Mouse (Mus musculus): ENCODE results near the gene Nt5e.
"Not testable (repeated sequence)": the region's sequence is repeated elsewhere in the genome, so short reads cannot be mapped to it uniquely, and the experiment has no call there.

The Nt5e gene

DNA sequence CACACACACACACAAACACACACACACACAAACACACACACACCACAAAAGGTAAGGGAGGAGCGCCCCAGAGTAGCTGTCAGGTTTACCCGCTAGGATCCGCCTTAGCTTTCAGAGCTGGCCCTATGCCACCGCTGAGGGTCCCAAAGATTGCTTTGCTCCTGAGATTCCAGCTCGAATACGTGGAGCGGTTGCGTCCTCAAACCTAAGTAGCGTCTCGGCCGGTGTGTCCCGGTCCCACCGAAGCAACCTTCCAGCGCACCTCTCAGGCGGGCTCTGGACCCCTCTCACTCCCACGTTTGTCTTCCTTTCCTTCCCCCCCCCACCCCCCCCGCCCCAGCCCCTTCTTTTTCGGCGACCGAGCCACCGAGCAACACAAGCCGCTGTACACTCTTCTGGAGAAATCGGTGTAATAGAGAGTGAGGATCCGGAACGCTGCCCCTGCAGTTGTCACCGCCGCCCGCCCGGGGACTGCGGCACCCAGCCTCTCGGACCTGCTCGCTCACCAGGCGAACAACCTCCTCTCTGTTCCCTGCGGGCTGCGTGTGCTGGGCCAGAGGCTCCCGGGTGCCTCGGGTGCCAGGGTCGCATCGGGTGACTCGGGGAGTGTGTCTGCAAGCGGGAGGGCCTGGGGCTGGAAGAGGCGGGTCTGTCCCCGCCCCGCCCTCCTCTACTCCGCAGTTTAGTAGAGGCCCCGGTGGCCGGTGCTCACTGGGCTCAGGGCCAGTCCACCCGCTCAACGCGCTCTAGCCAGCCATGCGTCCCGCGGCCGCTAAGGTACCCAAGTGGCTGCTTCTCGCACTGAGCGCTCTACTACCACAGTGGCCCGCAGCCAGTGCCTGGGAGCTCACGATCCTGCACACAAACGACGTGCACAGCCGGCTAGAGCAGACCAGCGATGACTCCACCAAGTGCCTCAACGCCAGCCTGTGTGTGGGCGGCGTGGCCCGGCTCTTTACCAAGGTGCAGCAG, at the start of gene Nt5e:
Gene Nt5e (plus strand): TSS at position 268 of the 972 bp plus-strand sequence.
- DNase-seq (ENCODE audit: low read depth) = peak; percentile 20

DNA sequence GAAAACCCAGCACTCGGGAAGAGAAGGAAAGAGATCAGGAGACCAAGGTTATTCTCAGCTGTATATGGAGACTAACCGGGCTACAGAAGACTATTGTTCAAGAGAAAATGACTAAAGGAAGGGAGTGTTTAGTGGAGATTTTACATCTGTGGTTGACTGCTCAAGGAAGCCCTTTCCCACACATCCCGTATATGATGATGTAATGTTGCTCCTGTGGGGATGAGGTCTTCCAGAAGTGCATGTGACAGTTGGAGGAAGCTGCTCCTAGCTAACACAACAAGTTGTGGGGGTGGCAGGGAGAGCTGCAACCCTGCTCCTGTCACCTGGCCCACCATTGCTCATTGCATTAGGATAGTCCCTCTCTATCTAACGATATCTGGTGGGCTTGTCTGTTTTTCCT, 49.4 kb upstream of the Nt5e start:
- DNase-seq (ENCODE audit: low read depth) = no peak

DNA sequence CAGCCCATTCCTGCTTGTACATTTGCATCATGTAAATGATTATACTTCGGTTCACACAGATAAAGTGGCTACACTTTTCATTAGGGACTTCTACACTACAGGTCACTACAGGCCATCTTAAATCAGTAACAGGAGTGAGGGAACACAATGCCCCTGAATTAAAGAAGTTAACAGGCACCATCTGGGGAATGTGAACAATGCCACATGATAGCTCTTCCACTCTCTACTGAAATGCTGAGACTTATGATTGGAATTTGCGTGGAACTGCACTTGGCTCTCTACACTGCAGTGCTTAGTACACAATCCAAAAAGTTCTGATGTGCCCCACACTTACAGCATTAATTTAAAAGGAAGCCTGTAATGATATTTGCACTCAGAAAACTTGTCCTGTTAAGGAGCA, 47.3 kb upstream of the Nt5e start:
- no peak for DNase-seq (ENCODE audit: low read depth)

DNA sequence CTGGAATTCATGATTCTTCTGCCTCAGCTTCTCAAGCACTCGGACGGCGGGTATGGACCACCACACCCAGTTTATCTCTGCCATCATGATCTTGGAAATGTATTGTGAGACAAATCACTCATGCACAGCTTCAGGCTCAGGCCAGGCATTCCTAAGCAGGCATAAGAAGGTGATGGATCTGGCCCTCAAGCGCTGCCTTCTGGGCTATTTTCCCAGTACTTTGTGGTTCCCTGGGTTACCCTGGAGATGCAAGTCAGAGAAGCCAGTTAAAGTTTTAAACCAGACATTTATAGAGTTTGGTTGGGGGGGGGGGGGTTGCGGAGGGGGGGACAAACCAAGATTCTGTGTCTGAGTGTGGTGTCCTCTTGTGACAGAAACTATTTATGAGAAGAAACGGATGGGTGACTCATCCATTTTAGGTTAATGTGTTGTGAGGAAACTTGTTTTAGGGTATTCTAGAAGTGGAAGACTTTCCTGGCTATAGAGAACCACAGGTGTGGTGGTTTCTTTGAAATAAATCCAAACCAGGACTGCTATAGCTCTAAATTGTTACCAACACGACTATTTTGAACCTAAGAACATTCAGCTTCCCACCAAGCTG, 37.3 kb upstream of the Nt5e start:
- DNase-seq (ENCODE audit: low read depth) = peak; percentile 69

DNA sequence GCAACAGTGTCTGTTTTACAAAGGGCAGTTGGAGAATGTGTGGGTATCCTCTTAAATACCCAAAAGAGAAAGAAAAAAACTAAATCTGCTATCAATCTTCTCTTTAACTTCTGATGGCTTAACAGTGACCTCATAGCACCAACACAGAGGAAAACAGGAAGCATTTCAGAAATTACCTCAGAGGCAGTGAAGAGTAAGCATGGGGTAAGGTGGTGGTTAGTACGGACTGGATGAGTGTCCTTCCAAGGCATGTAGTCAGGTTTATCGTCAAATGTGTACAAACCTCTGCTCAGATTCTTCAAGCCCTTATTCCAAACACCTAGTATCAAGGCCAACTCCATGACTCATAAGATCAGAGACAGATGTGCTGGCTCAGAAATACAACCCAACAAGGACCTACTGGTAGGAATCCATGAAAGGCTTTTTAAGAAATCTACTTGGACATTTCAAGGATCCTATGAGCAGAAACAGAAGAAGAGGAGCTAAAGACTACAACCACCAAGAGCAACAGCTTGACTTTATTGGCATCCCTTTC, 34.1 kb upstream of the Nt5e start:
- DNase-seq (ENCODE audit: low read depth) = peak; percentile 75

DNA sequence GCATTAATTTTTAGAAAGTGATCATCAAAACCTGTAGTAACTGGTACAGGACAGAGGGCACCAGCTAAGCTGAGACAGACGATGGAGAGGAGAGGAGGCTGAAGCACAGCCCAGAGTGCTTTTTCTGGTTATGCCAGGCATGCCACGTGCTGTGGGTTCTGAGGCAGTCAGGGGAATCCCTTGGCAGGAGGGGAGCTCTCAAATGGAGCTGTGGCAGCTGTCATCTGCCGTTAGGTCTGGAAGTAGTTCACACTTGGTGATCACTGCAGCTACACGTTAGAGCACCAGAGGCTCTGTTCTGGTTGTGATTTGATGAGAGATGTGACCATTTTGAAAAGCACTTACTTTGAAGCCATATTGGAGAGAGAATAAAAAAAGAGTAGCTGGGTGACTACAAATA, 31.2 kb upstream of the Nt5e start:
- no peak for DNase-seq (ENCODE audit: low read depth)

DNA sequence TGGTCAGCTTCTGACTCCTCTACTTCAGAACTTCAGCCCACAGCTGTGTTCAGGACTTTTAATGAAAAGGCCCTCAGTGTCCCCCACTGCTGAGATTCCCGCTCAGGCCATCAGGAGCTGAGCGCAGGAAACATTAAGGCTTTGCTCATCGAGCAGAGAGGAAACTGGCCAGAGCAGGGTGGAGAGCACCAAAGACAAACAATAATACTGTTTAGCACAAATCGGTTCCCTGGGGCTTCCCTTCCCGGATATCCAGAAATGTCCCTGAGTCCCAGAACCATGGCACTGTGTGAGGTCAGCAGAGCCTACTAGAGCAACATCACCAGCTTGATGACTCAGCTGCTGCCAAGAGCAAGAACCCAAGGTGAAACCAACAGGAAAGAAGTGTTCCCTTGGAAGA, 30.7 kb upstream of the Nt5e start:
- DNase-seq (ENCODE audit: low read depth) = no peak

DNA sequence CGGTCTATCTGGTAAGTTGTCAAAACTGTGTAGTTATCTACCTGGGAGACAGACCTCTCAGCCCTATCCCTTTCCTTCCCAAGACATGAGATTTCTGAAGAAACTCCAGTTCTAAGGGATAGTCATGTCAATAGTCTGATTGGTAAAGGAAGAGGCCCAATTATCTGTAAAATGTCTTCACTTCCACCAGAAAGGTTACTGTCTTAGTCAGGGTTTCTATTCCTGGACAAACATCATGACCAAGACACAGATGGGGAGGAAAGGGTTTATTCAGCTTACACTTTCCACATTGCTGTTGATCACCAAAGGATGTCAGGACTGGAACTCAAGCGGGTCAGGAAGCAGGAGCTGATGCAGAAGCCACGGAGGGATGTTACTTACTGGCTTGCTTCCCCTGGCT, 29.8 kb upstream of the Nt5e start:
- DNase-seq (ENCODE audit: low read depth) = not testable (repeated sequence)

DNA sequence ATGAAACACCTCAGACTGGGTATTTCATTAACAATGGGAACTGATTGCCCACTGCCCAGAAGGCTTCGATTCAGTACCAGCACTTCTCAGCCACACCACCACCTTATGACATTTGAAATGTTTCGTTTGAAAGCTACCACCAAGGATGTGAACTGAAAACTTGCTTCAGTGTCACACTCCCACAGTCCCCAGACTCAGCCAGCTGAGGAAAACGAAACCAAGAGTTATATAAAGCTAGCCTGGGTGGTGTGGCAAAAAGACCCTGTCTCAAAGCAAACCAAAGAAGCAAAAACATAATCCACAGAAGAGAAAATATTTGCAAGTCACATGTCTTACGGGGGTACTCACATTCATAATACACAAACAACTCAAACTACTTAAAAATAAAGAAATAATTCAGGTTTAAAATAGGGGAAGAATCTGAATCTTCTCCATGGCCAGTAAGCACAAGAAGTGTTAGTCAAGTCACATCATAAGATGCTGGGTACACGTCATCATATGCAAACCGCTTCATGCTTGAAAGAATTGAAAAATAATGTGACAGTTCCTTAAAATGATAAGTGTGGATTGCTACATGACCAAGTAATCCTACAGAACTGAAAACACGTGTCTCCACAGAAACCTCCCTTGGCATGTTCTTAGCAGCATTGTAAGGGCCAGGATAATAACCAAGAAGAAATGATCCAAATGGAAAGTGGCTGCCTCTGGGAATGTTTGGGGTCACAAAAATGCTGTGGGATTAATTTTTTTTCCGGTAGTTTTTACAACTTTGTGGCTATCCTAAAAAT, 28.9 kb upstream of the Nt5e start:
- no peak for DNase-seq (ENCODE audit: low read depth)

DNA sequence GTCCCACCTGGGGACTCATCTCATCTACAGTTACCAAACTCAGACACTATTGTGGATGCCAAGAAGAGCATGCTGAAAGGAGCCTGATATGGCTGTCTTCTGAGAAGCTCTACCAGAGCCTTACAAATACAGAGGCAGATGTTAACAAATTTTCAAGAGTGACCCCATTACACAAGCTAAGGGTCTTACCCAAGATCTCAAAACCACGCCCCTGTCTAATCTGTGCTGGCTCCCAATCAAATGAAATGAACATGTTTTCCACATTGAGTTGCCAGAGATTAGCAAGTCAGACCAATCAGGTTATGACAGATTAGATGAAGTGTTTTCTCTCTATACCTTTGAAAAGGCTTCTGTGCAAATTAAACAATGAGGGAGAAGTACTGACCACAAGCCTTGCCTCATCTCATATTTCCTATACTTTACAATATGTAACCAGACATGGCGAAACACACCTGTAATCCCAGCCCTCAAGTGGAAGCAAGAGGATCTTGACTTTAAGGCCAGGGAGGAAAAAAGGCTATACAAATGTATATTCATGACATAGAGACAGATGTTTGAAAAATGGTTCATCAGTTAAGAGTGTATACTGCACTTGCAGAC, 19.9 kb upstream of the Nt5e start:
- DNase-seq (ENCODE audit: low read depth) = no peak

DNA sequence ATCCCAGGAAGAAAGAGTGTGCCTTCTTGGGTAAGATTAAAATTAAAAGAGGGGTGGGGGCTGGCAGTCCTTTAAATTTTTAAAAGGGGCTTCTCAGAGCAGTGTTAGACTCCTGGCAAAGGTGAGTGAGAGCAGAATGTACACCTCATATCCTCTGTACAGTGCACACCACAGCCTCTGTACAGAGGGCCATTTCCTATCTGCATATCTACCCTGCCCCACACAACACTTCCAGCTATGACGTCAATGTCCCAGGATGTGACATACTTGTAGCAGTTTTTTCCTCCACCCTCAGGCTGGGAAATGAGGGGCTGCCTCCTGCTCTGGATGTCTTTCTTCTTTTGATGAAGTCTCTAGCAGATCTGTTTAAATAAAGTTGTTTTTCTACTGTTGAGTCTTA, 17.9 kb upstream of the Nt5e start:
- DNase-seq (ENCODE audit: low read depth) = no peak

DNA sequence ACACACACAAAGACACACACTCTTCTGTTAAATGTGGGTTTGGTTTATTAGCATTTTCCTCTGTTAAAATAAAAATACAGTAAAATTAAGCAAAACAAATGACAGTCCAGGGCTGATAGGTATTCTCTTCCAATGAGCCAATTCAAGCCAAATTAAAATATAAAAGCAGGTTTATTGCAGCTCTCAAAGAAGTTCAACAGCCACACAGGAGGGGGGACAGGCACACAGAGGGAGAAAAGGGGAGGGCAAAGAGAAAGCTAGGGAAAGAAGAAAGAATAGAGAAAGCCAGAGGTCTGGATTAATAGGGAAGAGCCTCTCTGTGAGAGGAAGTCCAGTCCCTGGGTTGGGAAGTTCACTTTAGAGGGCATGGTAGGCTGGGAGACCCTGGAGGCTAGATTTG, 7.8 kb upstream of the Nt5e start:
- DNase-seq (ENCODE audit: low read depth) = no peak

DNA sequence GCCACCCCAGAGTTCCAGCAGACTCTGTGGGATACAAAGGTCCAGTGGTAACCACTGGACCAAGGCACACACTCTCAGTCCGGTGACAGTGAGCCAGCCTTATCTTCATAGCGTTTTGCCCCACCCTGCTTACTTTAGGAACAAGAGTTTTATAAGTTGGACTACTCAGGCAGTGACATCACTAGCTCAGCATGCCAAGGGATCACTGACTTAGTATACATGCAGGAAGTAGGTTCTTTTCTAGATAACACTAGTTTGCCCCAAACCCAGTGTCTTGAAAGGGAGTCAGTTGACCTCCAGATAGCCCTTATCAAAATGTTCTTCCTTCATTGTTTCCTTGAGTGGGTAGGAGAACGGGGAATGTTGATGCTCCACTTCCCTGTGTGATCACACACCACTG, 2.4 kb upstream of the Nt5e start:
- DNase-seq (ENCODE audit: low read depth) = no peak

DNA sequence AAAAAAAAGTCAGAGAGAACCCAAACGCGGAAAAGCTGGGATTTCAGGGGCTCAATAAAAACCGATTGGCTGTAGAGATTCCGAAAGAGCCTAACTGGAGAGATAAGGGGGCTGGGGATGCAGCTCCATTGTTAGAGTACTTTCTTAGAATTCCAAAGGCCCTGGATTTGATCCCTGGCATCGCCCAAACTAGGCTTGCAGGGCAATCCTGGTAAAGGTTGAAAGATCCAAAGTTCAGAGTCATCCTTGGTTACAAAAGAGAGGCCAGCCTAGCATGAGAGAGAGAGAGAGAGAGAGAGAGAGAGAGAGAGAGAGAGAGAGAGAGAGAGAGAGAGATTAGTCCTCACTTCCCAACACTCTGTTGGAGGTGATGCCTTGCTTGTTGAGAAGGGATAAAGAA, 1.7 kb downstream of the Nt5e start:
- no peak for DNase-seq (ENCODE audit: low read depth)

DNA sequence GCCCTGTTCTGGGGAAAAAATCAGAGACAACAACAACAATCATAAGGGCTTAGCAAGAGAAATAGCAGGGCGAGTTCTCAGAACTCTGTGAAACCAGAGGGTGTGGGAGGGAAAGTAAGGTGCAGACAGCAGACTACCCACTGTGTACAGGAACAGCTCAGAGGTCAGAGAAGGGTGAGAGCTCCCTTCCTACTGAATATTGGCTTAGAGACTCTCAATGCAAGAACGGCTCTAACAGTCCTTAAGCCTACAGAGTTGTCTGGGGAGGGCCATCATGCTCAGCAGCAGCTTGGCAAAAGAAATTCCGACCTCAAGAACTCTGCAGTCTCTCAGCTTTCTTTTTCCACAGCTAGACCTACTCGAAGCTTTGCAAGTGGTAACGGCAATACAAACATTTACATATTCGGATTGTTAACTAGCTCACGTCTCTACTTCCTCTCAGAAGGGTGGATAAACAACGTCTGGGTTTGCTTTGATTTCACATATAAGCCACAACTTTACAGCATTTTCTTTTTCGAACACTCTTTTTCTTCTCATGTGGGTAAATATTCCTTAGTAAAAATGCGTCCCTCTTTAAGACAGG, 2.3 kb downstream of the Nt5e start:
- peak; percentile 11 for DNase-seq (ENCODE audit: low read depth)

DNA sequence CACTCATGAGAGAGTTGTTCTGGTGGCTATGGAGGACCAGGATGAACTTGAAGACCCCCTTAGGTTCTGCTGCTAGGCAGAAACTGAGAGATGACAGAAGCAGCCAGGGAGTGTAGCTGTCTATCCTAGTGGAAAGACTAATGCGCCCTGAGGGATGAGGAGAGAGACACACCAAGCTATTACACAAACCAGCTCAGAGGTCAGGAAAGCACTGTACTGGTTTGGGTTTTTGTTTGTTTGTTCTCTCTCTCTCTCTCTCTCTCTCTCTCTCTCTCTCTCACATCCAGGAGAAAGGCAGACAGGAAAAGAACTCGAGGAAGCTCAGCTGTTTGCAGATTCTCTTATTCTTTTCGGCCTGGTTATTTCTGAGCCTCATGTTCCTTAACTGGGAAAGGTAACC, 3.3 kb downstream of the Nt5e start:
- DNase-seq (ENCODE audit: low read depth) = no peak

DNA sequence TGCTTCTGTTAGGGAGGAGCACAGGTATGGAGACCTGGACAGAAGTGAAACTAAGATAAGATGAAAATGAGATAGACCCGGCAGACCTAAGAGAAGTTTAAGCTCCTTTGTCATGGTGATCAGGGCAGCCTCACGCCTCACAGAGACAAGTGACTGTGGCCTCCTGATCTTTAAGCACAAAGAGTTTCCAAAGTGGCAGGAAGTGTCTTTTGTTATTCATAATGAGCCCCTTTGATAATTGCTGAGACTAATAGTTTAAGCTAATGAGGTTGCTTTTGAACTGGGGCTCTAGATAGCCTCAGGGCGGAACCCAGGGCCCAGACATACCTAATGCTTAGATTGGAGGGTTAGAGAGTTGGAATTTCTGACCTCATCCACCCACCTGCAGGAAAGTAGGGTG, 5.5 kb downstream of the Nt5e start:
- DNase-seq (ENCODE audit: low read depth) = no peak

DNA sequence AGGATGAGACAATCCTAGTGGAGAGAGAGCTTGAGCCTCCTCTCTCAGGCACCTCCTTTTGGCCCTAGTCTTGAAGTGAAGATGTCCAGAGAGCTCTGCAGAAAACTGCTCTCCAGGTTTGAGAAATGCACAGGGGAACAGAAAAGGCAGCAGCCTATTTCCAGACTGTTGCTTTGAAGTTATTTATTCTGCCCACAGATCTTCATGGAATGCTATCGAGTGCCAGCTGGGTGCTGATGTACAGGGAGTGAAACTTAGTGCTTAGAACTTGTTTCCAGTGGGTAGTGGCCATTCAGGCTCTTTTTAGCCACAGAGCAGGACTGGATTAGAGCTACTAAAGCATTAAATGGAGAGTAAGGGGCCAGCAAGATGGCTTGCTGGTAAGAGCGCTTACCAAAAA, 8.8 kb downstream of the Nt5e start:
- DNase-seq (ENCODE audit: low read depth) = no peak

DNA sequence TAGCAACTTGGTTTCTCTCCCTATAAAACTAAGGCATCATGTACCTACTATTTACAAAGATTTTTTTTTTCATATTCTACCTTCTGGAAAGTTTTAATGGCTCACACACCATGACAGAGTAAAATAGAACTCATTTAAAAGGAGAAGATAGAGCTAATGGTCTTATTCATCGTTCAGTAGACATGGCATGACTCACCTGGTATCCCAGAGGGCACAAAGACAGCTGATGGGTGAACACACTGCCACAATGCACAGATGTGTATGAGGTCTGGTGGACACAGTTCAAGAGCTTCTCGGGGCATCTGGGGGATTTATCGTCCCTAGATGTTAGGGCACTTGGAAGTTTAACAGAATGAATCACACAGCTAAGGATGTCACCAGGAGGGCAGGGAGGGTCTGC, 13.8 kb downstream of the Nt5e start:
- DNase-seq (ENCODE audit: low read depth) = no peak

DNA sequence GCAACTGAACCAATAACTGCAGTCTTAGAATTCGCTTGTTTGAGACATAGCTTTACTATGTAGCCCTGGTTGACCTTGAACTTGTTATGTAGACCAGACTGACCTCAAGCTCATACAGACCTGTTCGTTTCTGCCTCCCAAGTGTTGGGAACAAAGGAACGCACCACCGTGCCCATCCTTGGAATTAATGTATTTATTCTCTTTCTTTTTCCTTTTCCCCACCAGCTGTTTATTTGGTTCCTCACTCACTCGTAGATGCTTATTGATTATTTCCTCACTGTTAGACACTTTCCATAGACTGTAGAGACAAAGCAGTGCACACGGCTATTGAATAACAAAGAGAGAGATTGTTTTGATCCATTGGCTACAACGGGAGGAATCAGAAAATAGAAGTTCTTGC, 15.2 kb downstream of the Nt5e start:
- no peak for DNase-seq (ENCODE audit: low read depth)

DNA sequence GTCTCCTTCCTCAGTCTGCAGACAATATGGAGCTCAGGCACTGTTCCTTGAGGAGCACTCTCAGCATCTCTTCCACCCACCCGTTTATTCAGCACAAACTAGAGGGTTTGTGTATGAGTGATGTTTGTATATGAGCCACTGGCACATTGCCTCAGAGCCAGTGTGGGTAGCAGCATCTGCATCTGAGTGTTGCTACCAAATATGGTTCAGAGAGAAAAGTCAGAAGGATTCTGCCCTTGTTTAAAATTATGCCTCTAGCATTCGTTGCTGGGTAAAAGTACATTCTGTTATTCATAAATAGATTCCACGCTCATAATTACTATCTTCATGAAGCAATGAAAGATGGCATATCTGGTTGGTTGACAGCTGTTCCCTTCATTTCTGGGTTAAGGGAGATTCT, 15.7 kb downstream of the Nt5e start:
- no peak for DNase-seq (ENCODE audit: low read depth)

DNA sequence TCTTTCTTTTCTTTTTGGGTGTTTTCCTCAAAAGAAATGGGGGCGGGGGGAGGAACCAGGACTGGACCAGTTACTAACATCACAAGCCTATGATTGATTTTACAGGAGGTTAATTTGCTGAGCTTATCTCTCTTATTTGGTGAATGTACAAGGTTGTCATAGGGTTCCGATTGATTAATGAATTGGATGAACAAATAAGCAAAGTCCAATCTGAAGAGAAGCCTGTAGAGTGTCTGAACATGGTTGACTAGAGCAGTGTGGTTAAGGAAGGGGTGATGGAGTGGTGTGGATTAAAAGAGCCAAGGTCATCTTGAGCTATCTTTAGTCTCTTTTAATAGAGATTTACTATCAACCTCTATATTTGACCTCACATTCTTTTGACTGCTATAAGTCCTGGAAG, 17.4 kb downstream of the Nt5e start:
- no peak for DNase-seq (ENCODE audit: low read depth)

Data from fibroblast of lung, adult 2 months (primary cell).